Mouse (Mus musculus) brain, embryonic 14.5 days (tissue): ENCODE data around the gene Fntb. TPM values are rescaled to one million over a fixed set of nuclear protein-coding genes. Genes with fewer than 3 reads are reported as not detected.
"Not testable (repeated sequence)": the region's sequence is repeated elsewhere in the genome, so short reads cannot be mapped to it uniquely, and the experiment has no call there.

Source experiments
- DNase-seq: peaks from one replicate; pipeline ENCODE4 v3.0.0-alpha.2; 2011; ENCODE audit warnings: low read depth
- CTCF ChIP-seq: fragments of 200-500 bp; IDR thresholded peaks from 2 replicates; pipeline ENCODE4 v1.5.1; 2012; ENCODE audit warnings: inconsistent platforms, mild to moderate bottlenecking, moderate library complexity, borderline replicate concordance; ENCODE audit not compliant: insufficient read depth, insufficient read length; ENCODE audit errors: extremely low read depth
- POLR2A ChIP-seq: fragments of 200-500 bp; IDR thresholded peaks from 2 replicates; pipeline ENCODE4 v1.6.1; 2012; ENCODE audit warnings: mild to moderate bottlenecking, inconsistent platforms, borderline replicate concordance; ENCODE audit not compliant: poor library complexity, insufficient read depth, insufficient read length, severe bottlenecking; ENCODE audit errors: extremely low read depth
- polyA plus RNA-seq: library from polyadenylated mRNA; depleted of rRNA; stranded (reverse); fragments of >200 nt; gene quantifications from 2 replicates; pipeline ENCODE4 v1.2.3, GENCODE M21; 2012

Fntb gene
- polyA plus RNA-seq, 1 experiment: 40.0 TPM

DNA sequence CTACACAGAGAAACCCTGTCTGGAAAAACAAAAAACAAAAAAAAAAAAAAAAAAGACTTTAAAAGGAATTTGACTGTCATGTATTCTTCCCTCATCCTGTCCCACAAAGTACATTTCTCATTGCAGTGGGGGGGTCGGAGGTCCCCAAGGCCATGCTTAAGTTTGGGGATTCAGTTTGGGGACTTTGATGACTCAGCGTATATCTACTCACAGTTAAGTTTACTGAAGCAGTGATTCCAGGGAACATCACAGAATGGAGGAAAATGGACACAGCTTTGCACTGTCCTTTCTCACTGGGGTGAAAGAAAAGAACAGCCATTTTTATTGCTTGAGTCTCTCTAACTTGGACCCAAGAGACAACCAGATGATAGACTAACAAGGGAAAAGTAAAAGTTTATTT lies 87.0 kb downstream of the Fntb start:
- TF ChIP-seq POLR2A: no peak
- no peak for TF ChIP-seq CTCF
- no peak for DNase-seq

DNA sequence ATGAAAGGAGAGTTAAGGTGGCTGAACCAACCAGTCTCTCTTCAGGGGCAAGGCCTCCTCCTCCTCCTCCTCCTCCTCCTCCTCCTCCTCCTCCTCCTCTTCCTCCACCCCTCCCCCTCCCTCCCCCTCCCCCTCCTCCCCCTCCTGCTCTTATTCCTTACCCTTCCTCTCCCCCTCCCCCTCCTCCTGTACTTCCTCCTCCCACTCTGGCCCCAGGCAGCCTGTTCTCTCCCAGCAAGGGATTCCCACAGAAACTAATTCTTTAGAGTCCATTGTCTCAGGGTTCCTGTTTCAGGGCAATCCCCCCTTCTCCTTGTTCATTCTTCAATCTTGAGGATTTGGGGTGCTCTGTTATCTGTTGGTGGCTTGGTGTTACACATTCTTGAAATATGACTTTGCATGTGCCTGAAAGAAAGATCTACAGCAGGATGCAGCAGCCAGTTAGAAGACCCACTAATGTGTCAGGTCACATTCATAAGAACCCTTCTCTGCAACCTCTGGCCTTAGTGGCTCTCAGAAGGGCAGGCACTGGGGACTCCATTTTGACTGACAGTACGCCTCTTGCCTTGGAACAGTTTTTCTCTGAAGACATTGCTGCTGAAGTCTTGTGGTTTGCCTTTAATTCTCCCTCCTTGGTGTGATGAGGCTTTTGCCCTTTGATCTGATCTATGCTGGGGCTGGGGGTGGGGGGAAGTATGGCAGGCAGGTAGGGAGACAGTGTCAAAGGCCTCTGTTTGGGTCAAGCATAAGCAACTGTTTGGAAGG lies 88.2 kb downstream of the Fntb start:
- TF ChIP-seq CTCF (no peak), POLR2A (no peak)
- no peak for DNase-seq

DNA sequence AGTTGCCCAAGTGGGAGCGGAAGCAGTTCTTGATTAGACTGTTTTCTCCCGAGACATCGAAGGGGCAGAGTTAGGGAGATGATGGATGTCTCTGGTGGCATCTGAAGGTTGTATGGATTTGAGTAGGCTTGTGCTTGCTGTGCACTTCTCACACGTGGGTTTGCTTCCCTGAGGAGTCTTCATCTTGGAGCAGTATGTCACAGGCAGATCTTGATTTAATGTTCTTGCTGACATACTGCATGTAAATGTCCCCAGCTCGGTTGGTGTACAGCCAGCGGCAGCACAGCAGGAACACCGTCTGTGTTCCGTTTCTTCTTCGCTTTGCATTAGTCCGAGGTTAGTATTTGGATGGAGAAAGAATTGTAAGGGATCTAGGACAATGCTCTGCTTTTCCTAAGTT lies 91.7 kb downstream of the Fntb start:
- DNase-seq: no peak
- no peak for TF ChIP-seq CTCF
- TF ChIP-seq POLR2A: no peak

- not testable (repeated sequence) for DNase-seq
Measured at GRCm38 (mm10) chr12:76858788-76859187, 93.4 kb downstream of the Fntb start.

GRCm38 (mm10) chr12:76863651-76864050 lies 98.3 kb downstream of the Fntb start:
- TF ChIP-seq POLR2A (no peak), CTCF (no peak)

DNA sequence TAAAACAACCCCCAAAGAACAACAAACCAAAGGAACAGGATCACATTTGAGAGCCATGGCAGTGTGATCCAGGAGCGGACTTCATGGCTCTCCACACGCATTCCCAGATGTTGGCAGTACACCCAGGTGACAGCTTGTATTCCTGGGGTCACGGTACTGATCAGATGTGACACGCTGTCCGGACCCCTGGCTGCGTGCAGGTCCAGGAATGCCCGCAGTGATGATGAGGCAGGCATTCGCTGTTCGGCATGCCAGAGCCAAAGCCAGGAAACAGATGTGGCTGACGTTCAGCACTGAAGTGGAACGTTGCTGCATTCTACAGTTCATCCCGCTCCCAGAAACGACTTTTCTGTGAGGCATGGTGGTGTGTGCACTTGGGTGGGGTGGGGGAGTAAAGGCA lies 99.9 kb downstream of the Fntb start:
- TF ChIP-seq POLR2A (no peak), CTCF (no peak)
- DNase-seq: no peak

More at GRCm38 (mm10) chr12:76863651-76864050, 98.3 kb downstream of the Fntb start:
- no peak for DNase-seq

GRCm38 (mm10) chr12:76867586-76868280 lies 102.3 kb downstream of the Fntb start:
- TF ChIP-seq POLR2A: no peak
- TF ChIP-seq CTCF: no peak
- DNase-seq: peak; percentile 18

GRCm38 (mm10) chr12:76868463-76869198 lies 103.2 kb downstream of the Fntb start:
- TF ChIP-seq POLR2A (no peak), CTCF (no peak)
- no peak for DNase-seq

DNA sequence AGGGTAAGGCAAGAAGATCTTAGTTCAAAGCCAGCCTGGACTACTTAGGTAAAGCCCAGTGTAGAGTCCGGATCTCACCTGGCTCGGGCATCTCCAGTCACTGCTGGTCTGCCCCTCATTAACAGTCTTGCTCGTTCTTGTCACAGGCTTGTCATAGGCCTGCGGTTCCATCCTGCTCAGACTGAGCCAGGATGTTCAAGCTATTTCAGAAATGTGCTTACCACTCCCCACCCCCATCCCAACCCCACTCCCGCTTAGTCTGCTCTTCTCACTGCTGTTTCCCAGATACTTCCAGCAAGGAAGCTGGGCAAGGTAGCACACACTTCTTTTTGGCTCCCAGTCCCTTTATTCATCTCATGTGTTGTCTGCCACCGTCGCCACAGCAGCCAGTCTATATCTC lies 104.2 kb downstream of the Fntb start:
- DNase-seq: no peak

DNA sequence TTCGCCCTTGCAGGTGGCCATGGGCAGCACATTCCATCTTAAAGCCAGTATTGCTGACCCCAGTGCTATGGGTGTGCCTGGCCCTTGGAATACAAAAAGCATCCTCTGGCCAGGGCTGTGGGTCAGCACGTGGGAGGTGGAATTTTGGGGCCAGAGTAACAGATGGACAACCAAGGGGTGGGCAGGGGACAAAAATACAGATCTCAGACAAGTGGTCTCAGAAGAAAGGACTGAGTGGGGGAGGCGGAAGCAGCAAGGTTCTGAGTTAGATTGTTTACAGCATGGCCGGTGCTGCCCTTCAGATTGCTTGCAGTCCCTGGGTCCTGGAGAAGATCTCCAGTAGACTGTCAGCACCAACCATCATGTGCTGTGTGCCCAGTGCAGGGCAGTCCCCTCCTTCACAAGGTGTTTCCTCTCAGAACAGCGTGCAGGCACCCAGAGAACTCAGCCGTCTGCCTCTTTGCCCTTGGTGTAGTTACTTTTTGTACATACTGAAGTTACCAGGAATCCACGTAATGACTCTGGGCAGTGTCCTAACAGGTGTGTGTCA lies 107.5 kb downstream of the Fntb start:
- no peak for DNase-seq
- no peak for TF ChIP-seq CTCF
- no peak for TF ChIP-seq POLR2A

More for the DNA sequence above, 104.2 kb downstream of the Fntb start:
- TF ChIP-seq POLR2A (no peak), CTCF (no peak)

DNA sequence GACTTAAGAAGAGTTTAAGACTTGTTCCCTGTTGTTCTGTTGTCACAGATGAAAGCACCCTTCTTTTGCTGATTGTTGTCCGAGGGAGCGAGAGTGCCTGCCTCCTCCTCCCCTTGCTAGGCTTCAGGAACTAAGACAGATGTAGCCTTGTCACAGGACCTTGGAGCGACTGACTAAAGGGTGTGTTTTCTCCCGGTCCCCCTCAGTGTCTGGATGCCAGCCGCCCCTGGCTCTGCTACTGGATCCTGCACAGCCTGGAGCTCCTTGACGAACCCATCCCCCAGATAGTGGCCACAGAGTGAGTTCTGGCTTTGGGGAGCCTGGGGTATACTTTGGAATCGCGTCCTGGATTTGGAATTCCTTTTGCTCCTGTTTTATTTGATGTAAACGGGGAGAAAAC lies 109.4 kb downstream of the Fntb start:
- no peak for TF ChIP-seq CTCF
- no peak for TF ChIP-seq POLR2A
- no peak for DNase-seq

- TF ChIP-seq CTCF: peak; percentile 67; the same call in 1 of the 2 replicates
- no peak for TF ChIP-seq POLR2A
- DNase-seq: peak; percentile 77
Measured at GRCm38 (mm10) chr12:76879242-76879641, 113.9 kb downstream of the Fntb start.

GRCm38 (mm10) chr12:76880131-76880530 lies 114.7 kb downstream of the Fntb start:
- no peak for TF ChIP-seq CTCF
- TF ChIP-seq POLR2A: no peak

More at GRCm38 (mm10) chr12:76880131-76880530, 114.7 kb downstream of the Fntb start:
- DNase-seq: no peak
